In genomic region chr8:96237940-96238339, GRCm38 (mm10) we compare ENCODE assay signal across 22 mouse cellular contexts.
DNase-seq lines count a peak whose midpoint lies in the region; ATAC-seq and TF ChIP-seq lines count a peak whose summit lies in the region.
"Had no signal": no experiment of that assay in that cellular context is flagged by ENCODE, and none has a peak within 500 bp of the region (broad histone marks: within the 10 kb centered on the region; RNA-seq: fewer than 3 reads in every experiment).

No protein-coding gene starts in this region.

- H3K27me3 ChIP-seq in heart, embryonic 13.5 days (replicated peaks), result no peaks in the 10 kb centered on the region
- no peaks in the 10 kb centered on the region for H3K27me3 ChIP-seq in heart, postnatal 0 days (ENCODE audit: control insufficient read depth, insufficient read depth, low read length)
- no peaks in the 10 kb centered on the region for H3K27me3 ChIP-seq in heart, adult 2 months (ENCODE audit: control insufficient read depth, insufficient read depth, low read length)
- peaks cover 11% of the 10 kb centered on the region for H3K27me3 ChIP-seq in CH12.LX (replicated peaks)
- H3K27me3 ChIP-seq in liver, embryonic 11.5 days (replicated peaks; ENCODE audit: control insufficient read depth, insufficient read depth, low read length), result no peaks in the 10 kb centered on the region
- H3K27me3 ChIP-seq: embryonic facial prominence, embryonic 15.5 days; hindbrain, embryonic 13.5 days; kidney, embryonic 15.5 days had no signal

- DNase-seq in heart, adult 8-10 months (ENCODE audit: low spot score), result no peak
- peak; percentile 51 for DNase-seq in heart, postnatal 0 days (ENCODE audit: low spot score)
- no peak for DNase-seq in heart, adult 2 months
- no peak for DNase-seq in CH12.LX (ENCODE audit: extremely low read depth)
- no peak for DNase-seq in liver, embryonic 11.5 days (ENCODE audit: low spot score)
- no peak for DNase-seq in frontal cortex, postnatal 14 days (ENCODE audit: low spot score in 2 of 2)
- DNase-seq: adrenal gland, postnatal 10 days; cerebellum, adult 11 months; cerebellum, adult 8-10 months; cerebellum, postnatal 14 days; embryo, embryonic 11 days; gastrocnemius, postnatal 36 days; kidney, adult 2 months; kidney, postnatal 14 days had no signal

- no peaks in the 10 kb centered on the region for H3K79me2 ChIP-seq in heart, adult 2 months (replicated peaks; ENCODE audit: control insufficient read depth, insufficient read depth, low read length)
- no peaks in the 10 kb centered on the region for H3K79me2 ChIP-seq in CH12.LX (replicated peaks; ENCODE audit: control insufficient read depth, extremely low read depth, insufficient read depth, poor library complexity, severe bottlenecking)

- ATAC-seq in heart, embryonic 13.5 days (ENCODE audit: extremely low read depth, insufficient number of reproducible peaks, low FRiP score, low TSS enrichment), result peak; percentile 72; the same call in 1 of the 2 replicates
- ATAC-seq in heart, postnatal 0 days (ENCODE audit: insufficient read depth, low read depth), result peak; percentile 92
- no peak for ATAC-seq in liver, embryonic 11.5 days (replicated peaks; ENCODE audit: low FRiP score)
- ATAC-seq: forebrain, embryonic 14.5 days; hindbrain, postnatal 0 days had no signal

- H3K4me3 ChIP-seq in heart, embryonic 13.5 days, result no peak overlapping the region
- no peak overlapping the region for H3K4me3 ChIP-seq in heart, postnatal 0 days (ENCODE audit: low read depth, low read length)
- no peak overlapping the region for H3K4me3 ChIP-seq in heart, adult 2 months
- no peak overlapping the region for H3K4me3 ChIP-seq in CH12.LX (replicated peaks in 1 of 3; ENCODE audit: low read depth in 2 of 3, low read length in 2 of 3, poor library complexity in 1 of 3)
- no peak overlapping the region for H3K4me3 ChIP-seq in liver, embryonic 11.5 days (ENCODE audit: low read depth, low read length)
- H3K4me3 ChIP-seq: embryonic facial prominence, embryonic 15.5 days; erythroblast, embryonic 14.5 days; forebrain, embryonic 10.5 days; hindbrain, embryonic 13.5 days; kidney, embryonic 15.5 days had no signal

- no peaks in the 10 kb centered on the region for H3K9me3 ChIP-seq in heart, embryonic 13.5 days
- no peaks in the 10 kb centered on the region for H3K9me3 ChIP-seq in heart, postnatal 0 days (replicated peaks; ENCODE audit: control insufficient read depth, low read length)
- no peaks in the 10 kb centered on the region for H3K9me3 ChIP-seq in CH12.LX (replicated peaks; ENCODE audit: low read length)
- no peaks in the 10 kb centered on the region for H3K9me3 ChIP-seq in liver, embryonic 11.5 days (ENCODE audit: control insufficient read depth, low read length)
- H3K9me3 ChIP-seq: embryonic facial prominence, embryonic 15.5 days; forebrain, embryonic 10.5 days; hindbrain, embryonic 13.5 days; kidney, embryonic 15.5 days had no signal

- peak; percentile 42; the same call in 1 of the 2 replicates for TF ChIP-seq EP300 in heart, postnatal 0 days (IDR thresholded peaks at IDR 0.05; ENCODE audit: low read depth)
- TF ChIP-seq EP300 in heart, adult 2 months (IDR thresholded peaks at IDR 0.05; ENCODE audit: insufficient read depth, low read depth, low read length), result no peak
- TF ChIP-seq EP300 in CH12.LX (IDR thresholded peaks at IDR 0.05; ENCODE audit: low read length), result no peak

- TF ChIP-seq RAD21 in CH12.LX (IDR thresholded peaks at IDR 0.05; ENCODE audit: low read depth, low read length), result no peak

- H3K36me3 ChIP-seq in heart, embryonic 13.5 days, result no peaks in the 10 kb centered on the region
- H3K36me3 ChIP-seq in heart, postnatal 0 days (replicated peaks; ENCODE audit: control insufficient read depth, insufficient read depth, low read length), result no peaks in the 10 kb centered on the region
- no peaks in the 10 kb centered on the region for H3K36me3 ChIP-seq in heart, adult 2 months (ENCODE audit: control insufficient read depth, insufficient read depth, low read length)
- no peaks in the 10 kb centered on the region for H3K36me3 ChIP-seq in CH12.LX (replicated peaks in 1 of 2; ENCODE audit: control insufficient read depth in 1 of 2, insufficient read depth in 1 of 2, low read length in 1 of 2)
- H3K36me3 ChIP-seq in liver, embryonic 11.5 days (ENCODE audit: control insufficient read depth, insufficient read depth, low read length), result no peaks in the 10 kb centered on the region
- H3K36me3 ChIP-seq: embryonic facial prominence, embryonic 15.5 days; forebrain, embryonic 10.5 days; hindbrain, embryonic 13.5 days; kidney, embryonic 15.5 days had no signal

- intact Hi-C loops in heart, adult 2 months (cut with DNase I), result no loop called here

- no peak for TF ChIP-seq CTCF in heart, postnatal 0 days (IDR thresholded peaks at IDR 0.05; ENCODE audit: low read depth)
- no peak for TF ChIP-seq CTCF in heart, adult 2 months (IDR thresholded peaks at IDR 0.05)
- no peak for TF ChIP-seq CTCF in CH12.LX (conservative IDR thresholded peaks at IDR 0.05 in 1 of 2, IDR thresholded peaks at IDR 0.05 in 1 of 2; ENCODE audit: low read depth in 2 of 2, low read length in 2 of 2)

- H3K9ac ChIP-seq in heart, embryonic 13.5 days, result no peak overlapping the region
- H3K9ac ChIP-seq in heart, postnatal 0 days (replicated peaks; ENCODE audit: low read depth, low read length), result no peak overlapping the region
- no peak overlapping the region for H3K9ac ChIP-seq in heart, adult 2 months (ENCODE audit: low read depth, low read length)
- no peak overlapping the region for H3K9ac ChIP-seq in CH12.LX (ENCODE audit: insufficient read depth, low read depth)
- H3K9ac ChIP-seq in liver, embryonic 11.5 days (ENCODE audit: low read depth, low read length), result no peak overlapping the region
- H3K9ac ChIP-seq: embryonic facial prominence, embryonic 15.5 days; hindbrain, embryonic 13.5 days; kidney, embryonic 15.5 days had no signal

- peaks cover 18% of the 10 kb centered on the region for H3K4me1 ChIP-seq in heart, embryonic 13.5 days
- H3K4me1 ChIP-seq in heart, postnatal 0 days (ENCODE audit: control insufficient read depth, insufficient read depth), result peaks cover 10% of the 10 kb centered on the region
- no peaks in the 10 kb centered on the region for H3K4me1 ChIP-seq in heart, adult 2 months (ENCODE audit: control insufficient read depth, insufficient read depth, low read length)
- H3K4me1 ChIP-seq in CH12.LX (ENCODE audit: control insufficient read depth in 1 of 2, insufficient read depth in 2 of 2), result no peaks in the 10 kb centered on the region
- H3K4me1 ChIP-seq in liver, embryonic 11.5 days (replicated peaks; ENCODE audit: control insufficient read depth, insufficient read depth, low read length), result no peaks in the 10 kb centered on the region
- H3K4me1 ChIP-seq: embryonic facial prominence, embryonic 15.5 days; hindbrain, embryonic 13.5 days; kidney, embryonic 15.5 days had no signal

- peak overlapping the region; percentile 26 for H3K27ac ChIP-seq in heart, embryonic 13.5 days (replicated peaks)
- H3K27ac ChIP-seq in heart, postnatal 0 days (ENCODE audit: low read depth), result no peak overlapping the region
- H3K27ac ChIP-seq in heart, adult 2 months, result no peak overlapping the region
- peak overlapping the region; percentile 20; the same call in 1 of the 2 replicates for H3K27ac ChIP-seq in CH12.LX (ENCODE audit: insufficient read depth, low read depth)
- H3K27ac ChIP-seq in liver, embryonic 11.5 days (ENCODE audit: low read depth, low read length), result no peak overlapping the region
- H3K27ac ChIP-seq: embryonic facial prominence, embryonic 15.5 days; forebrain, embryonic 10.5 days; hindbrain, embryonic 13.5 days; hindbrain, postnatal 0 days; kidney, embryonic 15.5 days had no signal

- no peak for TF ChIP-seq POLR2A in heart, adult 2 months (IDR thresholded peaks at IDR 0.05; ENCODE audit: insufficient read depth, low read depth, low read length)
- no peak for TF ChIP-seq POLR2A in CH12.LX (IDR thresholded peaks at IDR 0.05; ENCODE audit: low read depth, low read length)

- dilution Hi-C loops in CH12.LX (cut with MboI; ENCODE audit: extremely low pct_ligation_motif_present, extremely low pct_unique_long_range_greater_than_20kb, low sequenced_read_pairs), result no loop called here

- no peak overlapping the region for H3K4me2 ChIP-seq in heart, embryonic 13.5 days
- no peak overlapping the region for H3K4me2 ChIP-seq in heart, postnatal 0 days (ENCODE audit: low read depth, low read length)
- no peak overlapping the region for H3K4me2 ChIP-seq in CH12.LX (ENCODE audit: insufficient read depth, low read depth, poor library complexity, severe bottlenecking)
- no peak overlapping the region for H3K4me2 ChIP-seq in liver, embryonic 11.5 days
- H3K4me2 ChIP-seq: embryonic facial prominence, embryonic 15.5 days; hindbrain, embryonic 13.5 days; kidney, embryonic 15.5 days had no signal

- WGBS in heart, embryonic 13.5 days, result 26% methylated on average over 3 of the region's 3 CpGs
- 16% methylated on average over 3 of the region's 3 CpGs for WGBS in heart, postnatal 0 days
- 20% methylated on average over 3 of the region's 3 CpGs for WGBS in heart, adult 2 months
- 69% methylated on average over 3 of the region's 3 CpGs for WGBS in liver, embryonic 11.5 days

- in situ Hi-C loops in CH12.LX (cut with MboI; ENCODE audit: low pct_ligation_motif_present, low pct_unique_long_range_greater_than_20kb, low sequenced_read_pairs), result no loop called here

TF ChIP-seq in CH12.LX, 34 proteins besides CTCF, POLR2A, EP300 and RAD21:
- TF ChIP-seq POLR2AphosphoS2 (IDR thresholded peaks at IDR 0.05; ENCODE audit: low read depth, low read length), result no peak

Comparison
In these comparisons a context has a peak if more than half of its experiments do, and no peak if none do; other contexts are left out.
1. H3K27ac ChIP-seq: peak in heart, embryonic 13.5 days (single experiment) and CH12.LX (single experiment); none in heart, postnatal 0 days (single experiment), heart, adult 2 months (single experiment) and liver, embryonic 11.5 days (single experiment).